Mouse (Mus musculus) spleen, adult 2 months (tissue): ENCODE results near the gene Cox10.

Source experiments
- CTCF ChIP-seq: fragments of 200-500 bp; IDR thresholded peaks from 2 replicates; pipeline ENCODE4 v1.5.1; 2011; ENCODE audit warnings: mild to moderate bottlenecking, inconsistent platforms; ENCODE audit not compliant: insufficient read depth, insufficient read length, insufficient replicate concordance; ENCODE audit errors: extremely low read depth
- POLR2A ChIP-seq: fragments of 200-500 bp; IDR thresholded peaks from 2 replicates; pipeline ENCODE4 v1.6.1; 2011; ENCODE audit warnings: low read depth, low read length, inconsistent platforms

DNA sequence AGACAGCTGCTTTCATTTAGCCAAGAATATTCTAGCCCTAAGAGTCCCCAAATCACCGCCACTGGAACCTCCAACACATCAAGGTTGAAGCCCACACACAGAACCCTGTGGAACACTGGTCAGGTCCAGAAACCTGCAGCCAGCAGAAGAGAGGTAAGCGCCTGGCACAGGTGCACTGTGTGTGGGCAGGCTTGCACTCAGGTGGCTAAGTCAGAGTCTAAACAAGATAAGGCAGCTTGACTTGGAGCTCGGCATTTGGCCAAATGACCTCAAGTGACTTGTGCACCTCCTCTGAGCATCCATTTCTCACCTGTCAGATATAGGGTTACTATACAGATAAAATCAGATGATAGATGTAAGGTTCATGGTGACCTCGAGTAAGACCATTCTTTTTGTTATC is 53.4 kb downstream of the Cox10 start:
- TF ChIP-seq POLR2A (no peak), CTCF (no peak)
